9 mouse cellular contexts compared by ENCODE assay signal in the genomic region with DNA sequence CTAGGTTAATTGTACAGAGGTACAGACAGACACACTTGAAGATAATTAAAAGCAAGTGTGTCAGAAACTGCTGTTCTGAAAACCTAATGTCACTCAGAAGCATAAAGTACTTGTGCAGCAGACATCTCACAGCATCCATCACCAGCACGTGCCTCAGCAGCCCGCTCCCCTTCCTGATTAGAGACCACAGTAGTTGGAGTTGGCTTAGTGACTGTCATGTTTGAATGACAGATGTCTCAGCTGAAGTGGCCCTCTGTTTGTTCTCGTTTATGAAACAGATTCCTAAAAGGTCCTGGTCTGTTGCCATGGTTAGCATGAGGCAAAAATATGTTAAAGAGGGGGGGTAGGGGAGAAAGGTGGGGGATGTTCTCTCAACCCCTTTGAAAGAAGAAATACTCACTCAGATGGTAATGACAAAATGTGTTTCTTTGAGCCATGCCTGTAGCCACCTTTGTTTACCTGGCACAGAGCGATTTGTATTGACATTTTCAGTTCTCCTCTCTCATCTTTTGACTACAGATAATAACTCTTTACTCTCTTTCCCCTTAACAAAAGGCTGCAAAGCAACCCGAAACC.
A peak's percentile ranks its signal among the peaks of the same experiment; 100 is the strongest.
DNase-seq lines count a peak whose midpoint lies in the region; ATAC-seq and TF ChIP-seq lines count a peak whose summit lies in the region.
"Had no signal": no experiment of that assay in that cellular context is flagged by ENCODE, and none has a peak within 500 bp of the region (broad histone marks: within the 10 kb centered on the region; RNA-seq: fewer than 3 reads in every experiment).

No protein-coding gene starts in this region.

- H3K4me2 ChIP-seq in neural tube, embryonic 11.5 days (ENCODE audit: low read depth) = peak overlapping the region; percentile 19; the same call in 1 of the 2 replicates
- peak overlapping the region; percentile 20 for H3K4me2 ChIP-seq in forebrain, embryonic 12.5 days
- peak overlapping the region; percentile 40 for H3K4me2 ChIP-seq in hindbrain, postnatal 0 days (ENCODE audit: low read depth, low read length)

- no peak overlapping the region for H3K9ac ChIP-seq in neural tube, embryonic 11.5 days (ENCODE audit: low read length)
- no peak overlapping the region for H3K9ac ChIP-seq in forebrain, embryonic 12.5 days
- no peak overlapping the region for H3K9ac ChIP-seq in hindbrain, postnatal 0 days (replicated peaks; ENCODE audit: low read length)

- DNase-seq in neural tube, embryonic 11.5 days (ENCODE audit: low spot score) = no peak
- DNase-seq in neural tube, embryonic 10.5 days (ENCODE audit: extremely low spot score, low spot score) = no peak
- DNase-seq in hindbrain, postnatal 0 days (ENCODE audit: low spot score) = no peak
- DNase-seq in cerebellum, postnatal 10 days = no peak
- no peak for DNase-seq in kidney, adult 9 months
- no peak for DNase-seq in testis, postnatal 10 days (ENCODE audit: low spot score)
- DNase-seq: kidney, adult 18-20 months; lung, postnatal 36 days had no signal

- H3K4me3 ChIP-seq in neural tube, embryonic 11.5 days (ENCODE audit: low read depth, low read length) = no peak overlapping the region
- no peak overlapping the region for H3K4me3 ChIP-seq in forebrain, embryonic 12.5 days (replicated peaks)
- peak overlapping the region; percentile 13; the same call in 1 of the 2 replicates for H3K4me3 ChIP-seq in hindbrain, postnatal 0 days (ENCODE audit: low read length)

- H3K27ac ChIP-seq in neural tube, embryonic 11.5 days (ENCODE audit: low read depth, low read length) = no peak overlapping the region
- H3K27ac ChIP-seq in forebrain, embryonic 12.5 days = no peak overlapping the region
- no peak overlapping the region for H3K27ac ChIP-seq in hindbrain, postnatal 0 days

- ATAC-seq in neural tube, embryonic 11.5 days (ENCODE audit: insufficient read depth, low FRiP score, low TSS enrichment) = peak; percentile 50; the same call in 1 of the 2 replicates
- ATAC-seq in forebrain, embryonic 12.5 days (ENCODE audit: low FRiP score) = peak; percentile 61; the same call in 1 of the 2 replicates
- no peak for ATAC-seq in hindbrain, postnatal 0 days

- no peaks in the 10 kb centered on the region for H3K27me3 ChIP-seq in neural tube, embryonic 11.5 days (ENCODE audit: control insufficient read depth, insufficient read depth, low read length)
- peaks cover 9% of the 10 kb centered on the region; the same call in 1 of the 2 replicates for H3K27me3 ChIP-seq in forebrain, embryonic 12.5 days
- H3K27me3 ChIP-seq in hindbrain, postnatal 0 days (ENCODE audit: insufficient read depth, low read length) = no peaks in the 10 kb centered on the region

- 0 out of 2 replicates have a peak, but pooled peaks cover 4% of the 10 kb centered on the region for H3K9me3 ChIP-seq in neural tube, embryonic 11.5 days (ENCODE audit: control insufficient read depth, low read length)
- H3K9me3 ChIP-seq in forebrain, embryonic 12.5 days = no peaks in the 10 kb centered on the region
- H3K9me3 ChIP-seq in hindbrain, postnatal 0 days (ENCODE audit: low read length) = no peaks in the 10 kb centered on the region

- H3K36me3 ChIP-seq in neural tube, embryonic 11.5 days (ENCODE audit: control insufficient read depth, insufficient read depth, low read length) = no peaks in the 10 kb centered on the region
- H3K36me3 ChIP-seq in forebrain, embryonic 12.5 days (replicated peaks) = no peaks in the 10 kb centered on the region
- H3K36me3 ChIP-seq in hindbrain, postnatal 0 days (ENCODE audit: insufficient read depth, low read length) = no peaks in the 10 kb centered on the region

- 20% methylated on average over 5 of the region's 5 CpGs for WGBS in neural tube, embryonic 11.5 days
- WGBS in forebrain, embryonic 12.5 days = 9% methylated on average over 5 of the region's 5 CpGs
- 9% methylated on average over 5 of the region's 5 CpGs for WGBS in hindbrain, postnatal 0 days

- H3K4me1 ChIP-seq in neural tube, embryonic 11.5 days (ENCODE audit: control insufficient read depth, insufficient read depth, low read length) = peaks cover 2% of the 10 kb centered on the region; the same call in 1 of the 2 replicates
- peaks cover 6% of the 10 kb centered on the region; the same call in 1 of the 2 replicates for H3K4me1 ChIP-seq in forebrain, embryonic 12.5 days
- H3K4me1 ChIP-seq in hindbrain, postnatal 0 days (ENCODE audit: insufficient read depth, low read length) = no peaks in the 10 kb centered on the region

- TF ChIP-seq CTCF in hindbrain, postnatal 0 days (IDR thresholded peaks at IDR 0.05; ENCODE audit: low read depth) = no peak
